Mouse (Mus musculus): Measurements from ENCODE around the gene Gdpd3.

- no peak for TF ChIP-seq CTCF (conservative IDR thresholded peaks at IDR 0.05; ENCODE audit: insufficient read depth, insufficient read length, low read depth, low read length)
- TF ChIP-seq POLR2A (IDR thresholded peaks at IDR 0.05; ENCODE audit: low read depth, low read length), result no peak
Measured at GRCm38 (mm10) chr7:126808703-126809455, 42.7 kb downstream of the Gdpd3 start.

All from kidney, adult 2 months (tissue).